Mouse (Mus musculus): ENCODE results near the gene Zfyve28.

The Zfyve28 gene

GRCm38 (mm10) chr5:34174021-34174420 lies 114.2 kb downstream of the Zfyve28 start:
- no peak for DNase-seq

DNA sequence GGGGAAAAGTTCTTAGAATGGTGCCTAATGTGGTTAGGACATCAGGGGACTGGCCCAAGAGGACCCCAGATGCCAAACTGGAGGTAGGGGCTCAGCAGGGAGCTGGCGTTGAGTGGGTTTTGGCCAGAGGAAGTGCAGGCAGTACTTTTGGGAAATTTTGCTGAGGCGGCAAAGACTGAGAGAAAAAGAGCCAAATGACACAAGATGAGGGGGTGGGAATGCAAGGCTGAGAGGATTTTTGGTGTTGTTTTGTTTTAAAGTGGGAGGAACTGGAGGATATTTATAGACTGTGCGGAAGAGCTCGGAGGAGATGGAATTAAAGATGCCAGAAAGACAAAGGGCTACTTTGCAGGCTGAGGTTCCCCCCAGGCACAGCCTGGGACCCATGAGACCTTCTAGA lies 117.5 kb downstream of the Zfyve28 start:
- peak; percentile 69 for DNase-seq

- DNase-seq: no peak
Observed at GRCm38 (mm10) chr5:34169954-34170353, 118.3 kb downstream of the Zfyve28 start.

DNA sequence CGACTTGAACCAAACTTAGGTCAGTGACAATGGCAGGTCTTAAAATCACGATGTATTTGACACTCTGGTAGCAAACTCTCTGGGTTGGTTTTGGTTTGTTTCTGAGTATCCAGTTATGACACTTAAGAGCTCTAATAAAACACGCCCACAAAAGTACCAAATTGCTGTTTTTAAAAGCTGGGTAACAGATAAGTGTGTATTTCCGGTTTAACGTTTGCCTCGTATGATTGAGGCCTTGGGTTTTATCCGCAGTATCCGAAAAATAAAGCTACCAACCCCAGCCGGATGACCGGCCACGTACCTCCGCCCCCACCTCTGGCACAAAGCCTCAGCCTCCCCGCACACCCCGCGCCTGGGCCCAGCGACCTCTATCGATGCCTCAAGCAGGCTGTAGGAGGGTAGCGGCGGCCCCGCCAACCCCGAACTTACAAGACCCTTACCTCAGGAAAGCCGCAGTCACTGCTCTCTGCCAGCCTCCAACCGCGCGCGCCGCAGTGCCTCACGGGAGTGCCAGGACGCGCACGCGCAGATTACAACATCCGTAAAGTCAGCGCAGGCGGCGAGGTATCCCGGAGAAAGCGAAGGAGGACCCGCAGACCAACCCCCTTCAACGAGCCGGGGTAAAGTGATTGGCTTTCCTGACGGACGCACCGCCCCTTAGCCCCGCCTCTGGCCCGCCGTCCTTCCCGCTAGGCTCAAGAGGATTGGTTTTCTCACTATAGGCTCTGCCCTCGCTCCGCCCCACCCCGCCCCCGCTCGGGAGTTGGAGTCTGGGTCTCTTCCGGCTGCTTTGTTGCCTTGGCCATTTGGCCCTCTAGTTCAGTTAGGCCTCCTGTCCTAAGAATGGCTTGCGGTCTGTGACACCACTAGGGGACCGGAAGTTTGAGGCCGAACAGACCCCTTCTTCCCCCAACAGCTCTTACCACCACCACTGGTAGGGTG lies 119.0 kb downstream of the Zfyve28 start, which contains the start of the genes Poln and Haus3:
Poln (minus strand) TSS at position 499 of the 942 bp plus-strand sequence.
Haus3 (minus strand) TSS at position 578 of the 942 bp plus-strand sequence.
- peak; percentile 99 for DNase-seq

GRCm38 (mm10) chr5:34167857-34168256 lies 120.4 kb downstream of the Zfyve28 start:
- no peak for DNase-seq

- DNase-seq: no peak
Observed at GRCm38 (mm10) chr5:34165793-34166192, 122.5 kb downstream of the Zfyve28 start.

DNA sequence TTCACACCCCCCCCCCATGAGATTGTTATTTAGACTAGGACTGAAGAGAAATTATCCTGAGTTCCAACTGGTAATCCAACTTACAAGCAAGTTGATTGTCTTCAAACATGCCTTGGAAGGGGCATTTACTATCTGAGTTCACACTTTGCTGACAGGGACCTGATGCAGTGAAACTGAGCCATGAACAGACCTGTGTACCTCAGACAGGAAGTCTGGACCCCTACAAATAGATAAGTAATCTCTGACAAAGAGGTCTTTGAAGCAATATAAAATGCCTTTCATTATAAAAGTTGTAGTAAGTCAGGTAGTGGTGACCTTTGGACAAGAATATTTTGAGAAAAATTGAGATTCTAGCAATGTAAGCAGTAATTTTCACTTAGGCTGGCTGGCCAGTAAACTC lies 139.8 kb downstream of the Zfyve28 start:
- DNase-seq: no peak

- no peak for DNase-seq
Observed at GRCm38 (mm10) chr5:34147554-34147953, 140.7 kb downstream of the Zfyve28 start.
